Mouse (Mus musculus) thymus, postnatal 0 days (tissue): ENCODE measurements around the gene Max. TPM values are rescaled to one million over a fixed set of nuclear protein-coding genes. Genes with fewer than 3 reads are reported as not detected.

ENCODE experiments used
- DNase-seq: peaks from one replicate; pipeline ENCODE4 v3.0.0-alpha.2; 2015; ENCODE audit warnings: low spot score
- polyA plus RNA-seq: library from polyadenylated mRNA; unstranded; fragments of >200 nt; fragmentation: Nextera tagmentation; extraction: Ambion mirVana; gene quantifications from 2 replicates; pipeline ENCODE4 v1.2.1, GENCODE M21; 2015

The Max gene
- polyA plus RNA-seq, 1 experiment from 2014 or later: 20.9 TPM

DNA sequence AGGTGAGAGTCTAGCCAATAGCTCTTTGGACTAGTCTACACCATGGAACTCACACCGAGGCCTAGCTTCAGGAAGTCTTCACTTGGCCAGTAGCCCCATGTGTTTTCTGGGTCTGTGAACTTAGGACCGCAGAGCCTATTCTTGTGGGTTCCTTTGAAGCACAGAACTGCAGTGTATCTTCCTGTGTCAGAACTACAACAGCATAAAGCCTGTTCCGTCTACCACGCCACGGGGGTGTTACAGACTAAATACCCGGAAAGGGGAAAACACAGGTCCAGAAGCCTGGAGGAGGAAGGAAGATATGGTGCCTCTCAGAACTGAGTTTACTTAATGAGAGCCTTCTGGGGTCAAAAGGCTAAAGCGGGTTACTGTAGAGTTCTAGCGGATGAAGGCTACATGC lies 38.9 kb downstream of the Max start:
- DNase-seq: peak; percentile 69

- DNase-seq: no peak
Observed at GRCm38 (mm10) chr12:76920990-76921389, 41.0 kb downstream of the Max start.

- no peak for DNase-seq
Observed at GRCm38 (mm10) chr12:76920398-76920797, 41.6 kb downstream of the Max start.

DNA sequence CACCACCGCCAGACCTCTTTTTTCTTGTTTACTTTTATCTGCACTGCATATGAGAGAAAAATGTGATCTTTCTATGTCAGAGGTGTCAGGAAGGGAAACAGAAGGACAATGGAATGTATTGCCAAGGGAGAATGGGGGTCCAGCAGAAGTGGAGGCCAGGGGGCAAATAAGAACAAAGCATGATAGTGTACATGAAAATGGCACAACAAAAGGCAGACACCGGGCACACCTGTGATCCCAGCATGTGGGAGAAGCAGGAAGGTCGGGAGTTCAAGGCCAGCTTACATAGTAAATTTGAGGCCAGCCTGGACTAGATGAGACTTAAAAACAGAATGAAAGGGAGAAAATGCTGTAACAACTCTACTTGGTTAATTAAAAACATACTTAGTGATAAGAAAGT lies 43.1 kb downstream of the Max start:
- no peak for DNase-seq

- DNase-seq: no peak
Observed at GRCm38 (mm10) chr12:76918113-76918512, 43.9 kb downstream of the Max start.

DNA sequence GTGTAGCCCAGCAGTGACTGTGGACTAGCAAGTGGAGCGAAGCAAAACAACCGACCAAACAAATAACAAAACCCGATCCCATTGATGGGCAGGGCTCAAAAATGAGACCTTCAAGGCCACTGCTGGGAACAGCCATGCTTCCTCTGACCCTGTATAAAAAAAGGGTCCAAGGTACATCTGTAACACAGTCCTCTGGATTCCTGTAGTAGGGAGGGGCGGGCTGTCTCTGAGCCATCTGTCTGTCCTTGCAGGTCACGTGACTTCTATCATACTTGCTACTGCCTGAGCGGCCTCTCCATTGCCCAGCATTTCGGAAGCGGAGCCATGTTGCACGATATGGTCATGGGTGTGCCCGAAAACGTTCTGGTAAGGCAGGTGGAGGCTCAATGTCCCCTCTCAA lies 45.8 kb downstream of the Max start:
- no peak for DNase-seq

- DNase-seq: no peak
Observed at GRCm38 (mm10) chr12:76912193-76912592, 49.8 kb downstream of the Max start.

DNA sequence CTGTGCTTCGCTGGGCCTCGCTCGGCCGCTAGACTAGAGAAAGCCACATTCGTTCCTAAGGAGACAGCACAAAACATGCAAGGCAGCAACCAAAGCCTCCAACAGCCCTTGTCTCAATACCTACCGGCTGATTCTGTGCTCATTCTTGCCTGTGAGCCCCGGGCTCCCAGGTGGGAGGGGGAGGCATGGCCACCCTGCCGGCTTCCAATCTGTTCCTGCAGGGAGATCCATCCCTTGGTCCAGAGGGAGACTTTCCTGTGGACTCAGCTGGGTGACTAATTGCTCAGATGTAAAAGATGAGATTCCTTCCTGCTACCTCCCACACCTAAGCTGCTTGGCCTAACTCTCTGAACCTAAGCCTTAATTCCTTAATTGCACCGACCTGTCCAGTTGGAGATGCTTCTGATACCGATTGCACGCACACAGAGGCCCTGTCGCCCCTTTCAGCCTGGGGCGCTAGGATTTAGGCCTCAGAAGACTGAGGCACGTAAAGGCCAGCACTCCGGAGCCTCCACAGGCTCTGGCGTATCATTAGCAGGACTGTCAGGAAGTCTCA lies 50.8 kb downstream of the Max start:
- DNase-seq: no peak

- no peak for DNase-seq
Observed at GRCm38 (mm10) chr12:76910258-76910940, 51.6 kb downstream of the Max start.

DNA sequence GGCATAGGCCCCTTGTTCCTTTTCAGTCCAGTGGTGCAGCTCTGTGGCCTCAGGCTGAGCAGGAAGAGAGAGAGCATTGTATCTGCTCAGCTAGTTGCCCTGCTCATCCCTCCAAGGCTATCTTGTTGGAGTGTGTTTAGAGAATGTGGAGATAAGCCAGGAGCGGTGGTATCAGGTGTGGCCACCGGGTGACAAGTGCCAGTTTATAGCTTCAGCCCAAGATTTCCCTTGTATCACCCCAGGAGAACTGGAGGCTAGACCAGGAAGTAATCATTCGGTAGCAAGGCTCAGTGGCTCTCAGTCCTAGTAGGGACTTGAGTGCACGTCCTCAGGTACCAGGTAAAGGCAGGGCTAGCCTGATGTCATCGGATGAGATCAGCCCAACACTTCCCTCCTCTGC lies 52.8 kb downstream of the Max start:
- DNase-seq: no peak

- DNase-seq: no peak
Observed at GRCm38 (mm10) chr12:76906278-76906677, 55.7 kb downstream of the Max start.

DNA sequence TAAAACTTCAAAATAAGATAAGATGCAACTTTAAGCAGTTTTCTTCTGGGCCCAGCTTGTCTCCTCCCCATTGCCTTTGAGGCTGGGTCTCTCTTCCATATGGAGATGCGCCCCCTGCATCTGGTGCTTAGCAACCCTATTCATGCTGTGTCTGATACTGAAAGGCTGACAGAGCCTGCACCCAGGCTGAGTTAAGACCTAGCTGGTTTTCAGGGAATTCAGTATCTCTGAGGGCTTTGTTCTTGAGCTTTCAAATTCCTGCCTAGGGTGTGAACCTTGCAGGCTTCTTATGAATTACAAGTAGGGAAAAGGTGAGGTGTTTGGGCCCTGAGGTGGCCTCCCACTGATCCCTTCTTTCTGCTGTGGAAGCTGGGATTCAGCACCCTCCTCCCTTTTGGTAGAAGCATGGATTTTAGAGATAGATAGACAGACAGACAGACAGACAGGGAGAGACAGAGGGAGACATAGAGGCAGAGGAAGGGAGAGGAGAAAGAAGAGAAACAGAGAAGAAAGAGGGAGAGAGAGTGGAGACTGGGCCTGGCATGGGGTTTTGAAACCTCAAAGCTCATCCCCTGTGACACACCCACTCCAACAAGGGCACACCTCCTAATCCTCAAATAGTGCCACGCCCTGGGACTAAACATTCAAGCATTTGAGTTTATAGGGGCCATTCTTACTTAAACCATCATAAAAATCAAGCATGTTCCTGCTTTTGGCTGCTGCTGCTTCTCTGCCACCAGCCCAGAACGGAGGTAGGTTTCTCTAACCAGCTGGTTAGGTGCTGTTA lies 60.3 kb downstream of the Max start:
- DNase-seq: no peak

DNA sequence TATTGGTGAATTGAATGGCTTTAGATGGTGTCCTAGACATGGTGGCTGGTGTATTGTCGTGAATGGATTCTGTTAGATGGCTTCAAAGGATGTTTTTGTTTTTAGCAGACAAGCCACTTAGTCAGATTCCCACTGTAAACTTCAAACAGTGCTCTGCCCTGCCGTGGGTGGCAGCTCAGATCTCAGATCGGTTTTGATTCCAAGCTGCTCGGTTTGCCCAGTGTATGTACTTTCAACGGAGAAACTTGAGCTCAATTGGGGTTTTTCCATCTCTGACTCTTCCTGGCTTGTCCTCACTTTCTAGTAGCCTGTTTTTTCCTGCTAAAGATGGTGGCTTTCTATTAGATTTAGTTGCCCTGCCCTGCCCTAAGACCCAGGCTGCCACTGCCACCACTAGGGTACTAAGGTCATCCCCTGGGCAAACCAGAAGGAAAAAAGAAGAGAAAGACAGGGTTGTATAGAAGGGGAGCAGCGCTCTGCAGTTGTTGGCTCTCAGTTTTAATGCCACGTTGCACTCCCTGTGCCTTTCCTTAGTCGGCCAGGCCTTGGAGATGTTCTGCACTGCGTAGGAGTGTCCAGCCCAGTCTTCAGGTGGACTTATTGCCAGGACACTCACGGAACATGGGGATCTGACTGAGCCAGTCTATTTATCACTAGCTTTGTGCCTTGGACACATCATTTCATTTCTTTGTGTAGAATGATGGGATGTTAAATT lies 62.6 kb downstream of the Max start:
- DNase-seq: no peak

GRCm38 (mm10) chr12:76898141-76898540 lies 63.9 kb downstream of the Max start:
- DNase-seq: no peak

DNA sequence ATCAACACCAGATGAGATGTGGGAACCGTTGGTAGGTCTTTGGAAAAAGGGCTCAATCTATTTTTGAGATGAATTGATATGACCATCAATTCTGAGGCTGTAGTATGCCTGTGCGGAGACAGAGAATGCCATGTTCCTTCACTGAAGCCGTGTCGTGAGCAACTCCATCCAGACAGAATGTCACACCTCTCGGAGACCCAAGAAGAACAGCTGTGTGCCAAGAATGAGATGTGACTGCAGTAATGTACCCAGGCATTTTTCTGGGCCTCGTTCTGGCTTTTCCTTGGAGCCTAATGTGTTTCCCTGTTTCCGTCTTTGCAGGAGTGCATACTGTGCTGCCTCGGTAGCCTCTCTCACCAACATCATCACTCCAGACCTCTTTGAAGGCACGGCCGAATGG lies 65.0 kb downstream of the Max start:
- no peak for DNase-seq

- no peak for DNase-seq
Observed at GRCm38 (mm10) chr12:76896566-76896965, 65.4 kb downstream of the Max start.

DNA sequence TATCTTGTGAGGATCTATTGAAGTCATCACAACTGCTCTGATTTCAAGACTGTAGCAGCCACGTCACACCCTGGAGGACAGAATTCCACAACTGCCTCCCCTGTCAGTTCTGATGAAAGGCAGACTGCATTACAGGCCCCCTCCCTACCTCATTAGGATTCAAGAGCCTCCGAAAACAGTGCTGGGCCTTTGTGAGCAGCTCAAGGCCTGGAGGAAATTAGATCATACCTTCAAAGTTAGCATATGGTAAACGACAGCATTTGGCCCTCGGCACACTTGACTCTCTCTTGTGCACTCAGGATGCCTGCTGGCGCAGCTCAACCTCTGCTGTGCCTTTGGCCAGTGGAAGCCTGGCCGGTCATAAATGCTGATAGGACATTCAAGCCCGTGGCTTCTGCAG lies 66.2 kb downstream of the Max start:
- DNase-seq: no peak

DNA sequence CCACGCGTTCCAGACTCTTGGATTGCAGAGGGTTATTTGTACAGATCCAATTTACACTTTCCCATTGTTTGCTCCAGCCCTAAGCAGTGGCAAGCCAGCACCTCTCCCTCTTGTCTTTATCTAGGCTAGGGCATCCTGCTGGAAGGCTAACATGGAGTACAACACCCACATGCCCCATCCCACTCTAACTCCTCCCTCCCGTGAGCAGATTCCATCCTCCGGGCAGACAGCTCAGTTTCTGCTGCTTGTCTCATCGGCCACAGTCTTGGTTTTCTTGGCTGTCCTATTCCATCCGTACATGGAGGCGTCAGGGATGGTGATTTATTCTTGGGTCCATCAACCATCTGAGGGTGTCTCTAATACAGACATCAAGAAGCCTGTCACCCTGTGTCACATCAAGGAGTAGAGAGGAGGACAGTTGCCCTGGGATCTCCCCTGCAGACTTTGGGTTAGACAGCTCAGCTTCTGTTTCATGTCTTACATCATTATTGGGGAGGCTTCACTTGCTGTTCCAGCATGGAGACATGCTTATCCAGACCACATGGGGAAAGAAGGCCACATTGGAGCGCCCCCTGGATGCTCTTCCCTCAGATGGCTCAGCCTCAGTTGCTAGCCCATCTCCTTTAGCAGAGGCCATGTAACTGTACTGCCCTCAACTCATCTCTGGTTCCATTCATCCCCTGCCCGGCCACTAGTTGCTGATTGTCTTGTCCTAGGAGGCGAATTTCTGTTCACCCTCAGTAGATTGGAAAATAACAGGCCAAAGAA lies 67.0 kb downstream of the Max start:
- no peak for DNase-seq

DNA sequence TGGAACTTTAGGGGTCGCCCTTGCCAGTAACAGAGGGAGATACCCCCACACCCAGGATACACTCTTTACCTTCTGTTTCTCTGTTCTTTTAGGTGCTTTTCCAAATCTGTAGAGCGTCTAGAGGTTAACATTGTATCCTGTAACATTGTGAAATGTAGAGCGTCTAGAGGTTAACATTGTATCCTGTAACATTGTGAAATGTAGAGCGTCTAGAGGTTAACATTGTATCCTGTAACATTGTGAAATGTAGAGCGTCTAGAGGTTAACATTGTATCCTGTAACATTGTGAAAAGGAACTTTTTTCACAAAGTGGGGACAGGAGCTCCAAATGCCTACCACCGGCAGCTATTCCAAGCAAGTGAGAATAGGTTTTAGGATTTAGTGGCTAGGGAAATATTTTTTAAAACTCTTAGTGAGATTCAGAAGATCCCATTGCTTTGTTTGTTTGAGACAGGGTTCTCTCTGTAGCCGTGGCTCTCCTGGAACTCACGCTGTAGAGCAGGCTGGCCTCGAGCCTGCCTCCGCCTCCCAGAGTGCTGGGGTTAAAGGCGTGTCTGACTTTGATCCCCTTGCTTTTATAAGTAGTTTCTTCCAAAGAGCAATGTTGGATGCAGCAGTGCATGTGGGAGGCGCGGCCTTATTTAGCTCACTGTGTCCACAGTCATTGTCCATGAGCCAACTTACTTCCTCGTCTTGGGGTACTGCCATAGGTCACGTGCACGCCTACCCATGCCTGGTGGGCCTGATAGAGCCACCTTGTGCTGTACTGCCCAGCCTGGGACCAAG lies 68.9 kb downstream of the Max start:
- no peak for DNase-seq

GRCm38 (mm10) chr12:76891160-76891559 lies 70.8 kb downstream of the Max start:
- DNase-seq: no peak
